Mouse (Mus musculus) subcutaneous adipose tissue, adult 2 months (tissue): ENCODE data around the gene Doc2b. TPM values are rescaled to one million over a fixed set of nuclear protein-coding genes. Genes with fewer than 3 reads are reported as not detected.

Experiments
- polyA plus RNA-seq: library from polyadenylated mRNA; depleted of rRNA; stranded (reverse); fragments of >200 nt; gene quantifications from 2 replicates; pipeline ENCODE4 v1.2.3, GENCODE M21; 2012; ENCODE audit warnings: low replicate concordance; rRNA removed

Gene Doc2b
- 1.3 and 1.7 TPM in 2 replicates for polyA plus RNA-seq

GRCm38 (mm10) chr11:75796029-75796445 lies at the start of gene Doc2b:
Gene Doc2b, minus strand, starts transcription at chr11:75796049.

GRCm38 (mm10) chr11:75732434-75733226 lies 63.2 kb downstream of the Doc2b start, which contains the start of gene Ywhae:
Gene Ywhae, plus strand, starts transcription at chr11:75732869.

Other genes with a start within 250 kb of the Doc2b start
- gene Pitpna, start 208.0 kb downstream of the Doc2b start, polyA plus RNA-seq: 57.4 and 68.5 TPM in 2 replicates
- gene Inpp5k, start 165.1 kb downstream of the Doc2b start, polyA plus RNA-seq: 68.4 and 78.3 TPM in 2 replicates
- 161 and 230 TPM in 2 replicates for gene Myo1c, start 145.5 kb downstream of the Doc2b start, polyA plus RNA-seq
- 39.5 and 53.1 TPM in 2 replicates for gene Crk, start 116.8 kb downstream of the Doc2b start, polyA plus RNA-seq
- 191 TPM in 2 replicates for gene Ywhae, start 63.2 kb downstream of the Doc2b start, polyA plus RNA-seq
- 3.5 and 8.7 TPM in 2 replicates for gene Rph3al, start 142.4 kb upstream of the Doc2b start, polyA plus RNA-seq
- gene 1700016K19Rik, start 203.9 kb upstream of the Doc2b start, polyA plus RNA-seq: 0.18 TPM in 1 of 2 replicates, not detected in the other
- 38.9 and 88.7 TPM in 2 replicates for gene Rflnb, start 231.7 kb upstream of the Doc2b start, polyA plus RNA-seq